Mouse (Mus musculus): ENCODE results near the gene Ostm1.

DNA sequence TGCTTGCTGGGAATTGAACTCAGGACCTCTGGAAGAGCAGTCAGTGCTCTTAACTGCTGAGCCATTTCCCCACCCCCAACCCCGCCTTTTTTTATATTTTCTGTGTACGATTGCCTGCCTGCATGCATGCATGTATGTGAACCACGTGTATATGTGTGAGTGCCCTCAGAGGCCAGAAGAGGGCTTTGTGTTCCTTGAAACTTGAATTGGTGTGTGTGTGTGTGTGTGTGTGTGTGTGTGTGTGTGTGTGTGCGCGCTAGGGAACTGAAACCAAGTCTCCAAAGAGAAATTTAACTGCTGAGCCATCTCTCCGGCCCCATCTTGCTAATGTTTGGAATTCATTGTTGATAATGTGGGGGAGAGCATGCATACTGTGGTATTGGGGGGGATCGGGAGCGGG lies 15.0 kb downstream of the Ostm1 start:
- TF ChIP-seq POLR2A (IDR thresholded peaks at IDR 0.05; ENCODE audit: insufficient read length, low read depth): no peak
- TF ChIP-seq CEBPB (IDR thresholded peaks at IDR 0.05; ENCODE audit: insufficient read depth, poor library complexity, severe bottlenecking): no peak
- TF ChIP-seq MAX (IDR thresholded peaks at IDR 0.05; ENCODE audit: low read depth): no peak
- TF ChIP-seq MYOG (IDR thresholded peaks at IDR 0.05; ENCODE audit: control insufficient read depth in 1 of 3, insufficient read depth in 1 of 3, insufficient read length in 2 of 3, low read depth in 2 of 3): no peak
- TF ChIP-seq POLR2AphosphoS2 (IDR thresholded peaks at IDR 0.05; ENCODE audit: insufficient read length, low read depth): no peak
- TF ChIP-seq E2F4 (IDR thresholded peaks at IDR 0.05; ENCODE audit: insufficient read depth): no peak
- TF ChIP-seq TCF3 (IDR thresholded peaks at IDR 0.05; ENCODE audit: insufficient read length, low read depth): no peak

Data from myocyte (in vitro differentiated cells).